Mouse (Mus musculus) adrenal gland, adult 2 months (tissue): ENCODE results near the gene Prom1. TPM values are rescaled to one million over a fixed set of nuclear protein-coding genes. Genes with fewer than 3 reads are reported as not detected.
"Not testable (repeated sequence)": the region's sequence is repeated elsewhere in the genome, so short reads cannot be mapped to it uniquely, and the experiment has no call there.

Source experiments
- DNase-seq: peaks from one replicate; pipeline ENCODE4 v3.0.0; 2021
- long read RNA-seq: library from polyadenylated mRNA; stranded (forward); transcript quantifications from one replicate; pipeline ENCODE4 v2.0.0, GENCODE M21; 2021
- polyA plus RNA-seq: library from polyadenylated mRNA; depleted of rRNA; stranded (reverse); fragments of >200 nt; gene quantifications from 2 replicates; pipeline ENCODE4 v1.2.3, GENCODE M21; 2012; rRNA removed
- total RNA-seq, 2 experiments: library from RNA; stranded (reverse); gene quantifications; 2 replicates each; pipeline ENCODE4 v1.2.3; 2021

The Prom1 gene
- total RNA-seq = 1 to 10 TPM; 1.6 to 3.3 TPM
- polyA plus RNA-seq = 0.15 and 0.20 TPM in 2 replicates
- long read RNA-seq, partial matches to known transcripts = 0 of 1 reads
- long read RNA-seq, other reads (novel, unspliced or antisense) = 1 of 1 reads

GRCm38 (mm10) chr5:44101231-44102110 is at the start of gene Prom1:
Gene Prom1, minus strand, starts transcription at chr5:44102032.
- DNase-seq = peak; percentile 22

- DNase-seq = no peak
Observed at GRCm38 (mm10) chr5:44147732-44148131, 45.9 kb upstream of the Prom1 start.

- DNase-seq = no peak
Observed at GRCm38 (mm10) chr5:44146437-44147332, 44.9 kb upstream of the Prom1 start.

GRCm38 (mm10) chr5:44143467-44144235 is 41.8 kb upstream of the Prom1 start:
- DNase-seq = no peak

GRCm38 (mm10) chr5:44127487-44127886 is 25.7 kb upstream of the Prom1 start:
- DNase-seq = no peak

- not testable (repeated sequence) for DNase-seq
Observed at GRCm38 (mm10) chr5:44126574-44126973, 24.7 kb upstream of the Prom1 start.

GRCm38 (mm10) chr5:44121390-44121789 is 19.6 kb upstream of the Prom1 start:
- DNase-seq = no peak

- DNase-seq = no peak
Observed at GRCm38 (mm10) chr5:44113138-44113537, 11.3 kb upstream of the Prom1 start.

GRCm38 (mm10) chr5:44109121-44109520 is 7.3 kb upstream of the Prom1 start:
- no peak for DNase-seq

- DNase-seq = no peak
Observed at GRCm38 (mm10) chr5:44108125-44108524, 6.3 kb upstream of the Prom1 start.

- no peak for DNase-seq
Observed at GRCm38 (mm10) chr5:44105192-44105591, 3.4 kb upstream of the Prom1 start.

- no peak for DNase-seq
Observed at GRCm38 (mm10) chr5:44104686-44105085, 2.9 kb upstream of the Prom1 start.

- no peak for DNase-seq
Observed at GRCm38 (mm10) chr5:44104120-44104519, 2.3 kb upstream of the Prom1 start.

- no peak for DNase-seq
Observed at GRCm38 (mm10) chr5:44103121-44103520, 1.3 kb upstream of the Prom1 start.

- peak; percentile 49 for DNase-seq
Observed at GRCm38 (mm10) chr5:44100544-44101230, 1.1 kb downstream of the Prom1 start.

- no peak for DNase-seq
Observed at GRCm38 (mm10) chr5:44100187-44100543, 1.7 kb downstream of the Prom1 start.

- DNase-seq = no peak
Observed at GRCm38 (mm10) chr5:44096996-44097395, 4.8 kb downstream of the Prom1 start.

GRCm38 (mm10) chr5:44096106-44096505 is 5.7 kb downstream of the Prom1 start:
- DNase-seq = no peak

GRCm38 (mm10) chr5:44095697-44096096 is 6.1 kb downstream of the Prom1 start:
- DNase-seq = no peak

- no peak for DNase-seq
Observed at GRCm38 (mm10) chr5:44087034-44087433, 14.8 kb downstream of the Prom1 start.

GRCm38 (mm10) chr5:44085871-44086270 is 16.0 kb downstream of the Prom1 start:
- DNase-seq = no peak
